Mouse (Mus musculus) frontal cortex, adult (tissue): ENCODE measurements around the gene Trmt11.
"Not testable (repeated sequence)": the region's sequence is repeated elsewhere in the genome, so short reads cannot be mapped to it uniquely, and the experiment has no call there.

Source experiments
- ATAC-seq: cut with Nextera tagmentation; 2 replicates; pipeline ENCODE4 v1.9.2; 2017; ENCODE audit warnings: mild to moderate bottlenecking, moderate library complexity, mixed read lengths; ENCODE audit not compliant: low TSS enrichment

Trmt11 gene

GRCm38 (mm10) chr10:30600542-30600966, at the start of gene Trmt11:
Trmt11 (minus strand) TSS chr10:30600749.
- ATAC-seq: peak; percentile 99

GRCm38 (mm10) chr10:30647681-30648080, 47.1 kb upstream of the Trmt11 start:
- ATAC-seq: no peak

- ATAC-seq: no peak
Observed at GRCm38 (mm10) chr10:30638216-30638615, 37.7 kb upstream of the Trmt11 start.

- not testable (repeated sequence) for ATAC-seq
Observed at GRCm38 (mm10) chr10:30636474-30637154, 36.1 kb upstream of the Trmt11 start.

GRCm38 (mm10) chr10:30632718-30633117, 32.2 kb upstream of the Trmt11 start:
- ATAC-seq: no peak

DNA sequence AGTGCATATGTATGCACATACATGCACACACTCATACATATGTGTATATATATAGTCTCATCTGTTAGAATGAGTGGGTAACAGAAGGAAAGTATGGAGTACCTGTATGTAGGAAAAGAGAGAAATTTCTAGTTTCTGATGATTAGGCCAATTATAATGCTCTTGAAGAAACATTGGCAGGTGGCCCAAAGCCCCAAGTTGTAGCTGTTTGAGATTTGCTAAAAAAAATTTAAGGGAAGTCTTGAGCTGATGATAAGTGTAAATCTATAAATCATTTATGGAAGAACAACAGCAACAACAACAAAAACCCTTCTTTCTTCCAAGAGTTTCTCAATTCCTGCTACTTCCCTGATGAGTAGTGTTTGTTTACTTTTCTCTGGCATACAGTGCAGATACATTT, 29.4 kb upstream of the Trmt11 start:
- no peak for ATAC-seq

DNA sequence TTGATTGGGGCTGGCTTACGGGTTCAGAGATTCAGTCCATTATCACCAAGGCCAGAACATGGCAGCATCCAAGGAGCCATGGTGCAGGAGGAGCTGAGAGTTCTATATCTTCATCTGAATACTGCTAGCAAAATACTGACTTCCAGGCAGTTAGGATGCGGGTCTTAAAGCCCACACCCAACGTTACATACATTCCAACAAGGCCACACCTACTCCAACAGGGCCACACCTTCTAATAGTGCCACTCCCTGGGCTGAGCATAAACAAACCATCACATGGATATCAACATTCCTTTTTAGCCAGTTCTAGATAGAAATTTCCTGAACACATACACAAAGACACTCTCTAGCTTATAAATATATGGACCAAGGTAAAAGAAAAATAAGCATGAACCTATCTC, 29.0 kb upstream of the Trmt11 start, which contains the start of gene Hint3:
Hint3 (minus strand) TSS at position 120 of the 400 bp plus-strand sequence.
- ATAC-seq: no peak

DNA sequence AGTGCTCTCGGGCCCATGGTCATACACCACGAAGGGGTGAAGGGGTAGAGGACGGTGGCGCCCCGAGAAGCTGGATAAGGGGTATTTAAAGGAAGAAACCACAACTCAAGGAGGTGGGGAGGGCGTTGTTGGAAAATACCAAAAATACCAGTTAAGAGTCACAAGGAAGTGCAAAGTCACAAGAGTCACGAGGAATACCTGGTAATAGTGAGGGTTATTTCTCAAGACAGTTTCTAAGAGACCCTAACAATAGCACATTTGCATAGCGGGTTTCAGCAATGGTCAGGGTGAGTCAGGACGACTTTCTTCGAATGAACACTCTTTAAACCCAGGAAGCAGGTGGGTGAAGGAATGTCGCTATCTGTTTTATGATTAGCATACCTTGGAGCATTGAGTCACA, 27.9 kb upstream of the Trmt11 start:
- ATAC-seq: not testable (repeated sequence)

GRCm38 (mm10) chr10:30627548-30627947, 27.0 kb upstream of the Trmt11 start:
- no peak for ATAC-seq

- ATAC-seq: no peak
Observed at GRCm38 (mm10) chr10:30624161-30625019, 23.8 kb upstream of the Trmt11 start.

GRCm38 (mm10) chr10:30622928-30623327, 22.4 kb upstream of the Trmt11 start:
- 0 out of 2 replicates have a peak, but pooled peaks have one; percentile 41 for ATAC-seq

- ATAC-seq: no peak
Observed at GRCm38 (mm10) chr10:30618918-30619210, 18.3 kb upstream of the Trmt11 start.

DNA sequence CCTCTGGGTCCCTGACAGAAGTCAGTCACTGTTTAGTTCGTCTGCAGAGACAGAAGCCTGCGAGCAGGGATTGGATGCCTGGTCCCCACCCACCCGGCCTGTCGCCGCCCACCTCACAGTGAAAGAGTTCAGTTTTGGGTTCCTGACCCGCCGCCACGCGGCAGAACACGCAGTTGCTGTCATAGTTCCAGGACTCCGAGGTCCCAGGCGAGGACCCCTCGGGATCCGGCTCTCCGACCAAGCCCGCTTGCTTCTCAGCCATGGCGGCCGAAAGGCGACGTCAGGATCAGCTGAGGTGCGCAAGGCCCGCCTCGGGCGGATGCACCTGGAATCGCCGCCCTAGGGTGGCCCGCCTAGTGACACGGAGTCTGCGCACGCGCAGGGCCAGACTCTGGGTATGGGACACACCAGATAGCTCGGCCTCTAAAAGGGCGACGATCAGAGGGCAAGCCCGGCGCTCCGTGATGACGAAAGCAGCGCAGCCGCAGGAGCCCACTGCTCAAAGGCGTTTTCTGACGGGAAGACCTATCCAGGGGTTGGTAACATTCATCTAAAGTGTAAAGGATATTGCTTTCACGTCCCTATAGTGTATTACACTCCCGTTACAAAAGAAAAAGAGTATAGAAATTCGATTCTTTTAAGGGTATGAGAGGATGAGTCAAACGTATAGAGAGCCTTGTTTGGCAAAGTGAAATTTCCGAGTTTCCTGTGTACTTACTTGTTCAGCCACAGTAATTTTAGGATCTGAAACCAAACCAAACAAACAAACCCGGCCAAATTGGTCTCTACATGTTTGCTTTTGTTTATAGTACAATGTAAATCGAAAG, 17.8 kb upstream of the Trmt11 start:
- ATAC-seq: peak; percentile 98

GRCm38 (mm10) chr10:30613039-30613438, 12.5 kb upstream of the Trmt11 start:
- ATAC-seq: no peak

- no peak for ATAC-seq
Observed at GRCm38 (mm10) chr10:30609614-30610013, 9.1 kb upstream of the Trmt11 start.

GRCm38 (mm10) chr10:30608109-30608508, 7.6 kb upstream of the Trmt11 start:
- ATAC-seq: no peak

DNA sequence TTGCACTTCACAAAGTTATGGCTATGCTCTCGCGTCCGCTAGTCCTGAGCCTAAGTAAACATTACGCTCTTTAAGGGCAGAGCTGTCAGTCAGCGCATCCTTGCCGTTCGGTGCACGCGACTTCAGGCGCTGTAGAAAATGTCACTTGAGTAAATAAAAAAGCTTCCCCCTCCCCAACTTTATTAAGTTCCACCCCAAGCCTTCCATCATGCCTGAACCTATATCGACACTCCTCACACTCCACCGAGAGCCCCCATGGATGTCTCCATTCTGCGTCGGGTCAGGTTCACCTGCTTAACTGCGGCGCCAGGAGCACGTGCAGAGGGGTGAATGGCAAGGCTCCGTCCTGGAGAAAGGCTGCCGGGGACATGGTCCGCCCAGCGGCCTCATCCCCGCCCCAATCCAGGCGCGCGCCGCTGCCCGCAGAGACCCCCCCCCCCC, 435 bp downstream of the Trmt11 start:
- ATAC-seq: peak; percentile 73

DNA sequence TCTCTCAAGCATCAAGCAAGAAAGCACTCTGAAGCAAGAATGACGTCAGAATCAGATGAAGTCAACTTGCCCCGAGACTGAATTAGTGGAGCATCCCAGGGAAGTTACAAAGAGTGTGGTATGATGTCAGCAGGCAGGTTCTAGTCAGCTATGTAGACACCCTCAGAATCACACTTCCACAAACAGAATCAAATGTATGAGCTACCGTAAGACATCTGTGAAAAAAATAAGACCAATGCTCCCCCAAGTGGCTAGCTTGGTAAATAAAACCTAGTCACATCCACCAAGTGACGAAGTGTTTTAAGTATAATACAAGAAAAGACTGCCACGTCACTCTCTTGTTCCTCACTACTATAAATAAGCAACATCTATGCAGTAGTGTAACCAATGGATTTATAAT, 13.5 kb downstream of the Trmt11 start:
- ATAC-seq: peak; percentile 95

DNA sequence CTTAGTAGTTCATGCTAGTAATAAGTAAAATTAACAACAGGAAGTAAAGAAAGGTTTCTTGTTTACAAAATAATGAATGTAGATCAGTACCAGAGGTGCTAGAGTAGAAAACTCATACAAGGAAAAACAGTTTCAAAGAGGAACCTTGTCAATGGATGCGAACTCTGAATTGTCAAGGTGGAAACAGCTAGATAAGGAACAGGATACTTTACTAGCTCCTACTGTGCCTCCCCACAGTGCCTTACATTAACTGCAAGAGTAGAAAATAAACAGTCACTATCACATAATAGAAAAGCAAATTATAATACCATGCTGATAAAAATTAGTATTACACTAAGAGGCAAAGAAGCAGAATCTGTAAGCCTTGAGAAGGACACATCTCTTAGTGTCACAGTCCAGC, 14.9 kb downstream of the Trmt11 start:
- no peak for ATAC-seq

- no peak for ATAC-seq
Observed at GRCm38 (mm10) chr10:30577670-30578280, 22.8 kb downstream of the Trmt11 start.

DNA sequence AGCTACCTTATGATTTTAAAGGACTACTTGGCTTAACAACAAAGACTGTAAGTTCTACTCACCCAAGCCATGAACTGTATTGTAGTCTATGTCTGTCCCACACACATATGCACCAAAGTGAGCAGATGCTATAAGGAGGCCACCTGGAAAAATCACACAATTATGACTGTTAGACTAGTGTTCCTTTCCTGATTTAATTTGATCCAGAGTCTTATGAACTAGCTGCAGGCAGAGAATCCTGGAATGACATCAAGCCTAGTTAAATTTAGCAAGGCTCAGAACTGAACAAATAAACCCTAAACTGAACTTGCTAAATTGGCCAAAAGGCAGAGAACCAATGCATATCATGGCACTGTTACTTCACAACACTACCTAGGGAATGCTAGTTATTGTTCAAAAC, 34.2 kb downstream of the Trmt11 start:
- ATAC-seq: peak; percentile 85

- no peak for ATAC-seq
Observed at GRCm38 (mm10) chr10:30564651-30565050, 35.9 kb downstream of the Trmt11 start.
